9 mouse cellular contexts compared by ENCODE assay signal in the genomic region with DNA sequence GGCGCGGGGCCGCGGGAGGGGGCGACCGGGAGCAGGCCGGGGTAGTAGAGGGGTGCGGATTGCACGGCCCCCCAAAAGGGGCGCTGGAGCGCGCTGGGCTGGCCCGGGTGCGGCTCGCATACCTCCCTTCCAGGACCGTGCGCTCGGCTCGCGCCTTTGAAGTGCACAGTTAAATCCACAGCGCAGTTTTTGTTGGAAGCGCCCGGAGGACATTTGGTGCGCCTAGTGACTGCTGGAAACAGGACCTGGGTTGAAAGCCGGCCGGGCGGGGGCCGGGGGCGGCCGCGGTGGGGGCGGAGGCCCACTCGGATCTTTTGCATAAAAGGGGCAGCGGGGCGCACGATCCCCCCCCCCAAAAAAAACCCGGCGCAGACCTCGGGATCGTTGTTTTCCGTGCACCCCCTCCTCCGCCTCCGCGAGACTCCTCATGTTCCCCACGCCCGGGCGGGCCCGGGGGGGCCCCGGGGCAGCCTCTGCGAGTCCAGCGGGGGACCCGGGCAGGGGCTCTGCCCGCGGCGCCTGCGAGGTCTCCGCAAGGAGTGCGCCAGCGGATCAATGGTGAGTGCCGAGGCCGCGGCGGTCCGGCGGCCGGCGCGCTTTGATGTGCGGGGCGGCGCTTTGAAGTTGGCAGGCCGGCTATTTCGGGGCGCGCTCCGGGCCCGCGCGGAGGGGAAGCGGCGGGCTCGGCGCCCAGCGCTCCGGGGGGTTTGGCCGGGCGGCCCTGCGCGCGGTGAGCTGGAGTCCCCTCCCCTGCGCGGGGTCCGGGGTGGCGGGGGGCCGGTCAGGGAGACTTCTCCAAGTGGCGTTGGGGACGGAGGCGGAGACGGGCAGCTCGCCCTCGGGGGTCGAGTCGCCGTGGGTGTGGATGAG. TPM values are rescaled to one million over a fixed set of nuclear protein-coding genes. Genes with fewer than 3 reads are reported as not detected.
A peak's percentile ranks its signal among the peaks of the same experiment; 100 is the strongest.
DNase-seq lines count a peak whose midpoint lies in the region; ATAC-seq and TF ChIP-seq lines count a peak whose summit lies in the region.
"Had no signal": no experiment of that assay in that cellular context is flagged by ENCODE, and none has a peak within 500 bp of the region (broad histone marks: within the 10 kb centered on the region; RNA-seq: fewer than 3 reads in every experiment).

No protein-coding gene starts in this region.

- H3K4me3 ChIP-seq in intestine, postnatal 0 days (ENCODE audit: low read depth, low read length), result peak overlapping the region; percentile 83

- H3K9ac ChIP-seq in intestine, postnatal 0 days (ENCODE audit: low read depth, low read length), result peak overlapping the region; percentile 83

- intact Hi-C loops in left cerebral cortex, postnatal 4 days (cut with DNase I), result loop anchor here (2.0 to 5.0 kb wide), 2 partner anchors 256 to 472 kb away; no protein-coding TSS in a partner anchor

- H3K27ac ChIP-seq in intestine, postnatal 0 days (ENCODE audit: low read depth, low read length), result peak overlapping the region; percentile 98
- H3K27ac ChIP-seq: macrophage had no signal

- peak; percentile 36 for TF ChIP-seq CTCF in intestine, postnatal 0 days (IDR thresholded peaks at IDR 0.05; ENCODE audit: low read depth)

- no peaks in the 10 kb centered on the region for H3K9me3 ChIP-seq in intestine, postnatal 0 days (ENCODE audit: control insufficient read depth)

- ATAC-seq in intestine, postnatal 0 days, result peak; percentile 86

- H3K4me1 ChIP-seq in intestine, postnatal 0 days (replicated peaks; ENCODE audit: control insufficient read depth, insufficient read depth, low read length), result peaks cover 5% of the 10 kb centered on the region

- H3K4me2 ChIP-seq in intestine, postnatal 0 days (replicated peaks; ENCODE audit: low read depth), result peak overlapping the region; percentile 91

- H3K27me3 ChIP-seq in intestine, postnatal 0 days (replicated peaks; ENCODE audit: control insufficient read depth, insufficient read depth, low read length), result no peaks in the 10 kb centered on the region

- peak; percentile 88 to 89 for DNase-seq in adrenal gland, postnatal 36 days
- DNase-seq in embryo, embryonic 9.5 days (ENCODE audit: extremely low spot score), result peak; percentile 88
- peak; percentile 99 for DNase-seq in heart, adult 11 months
- DNase-seq in left cerebral cortex, postnatal 4 days, result peak; percentile 86
- DNase-seq in mesoderm, embryonic 11.5 days (ENCODE audit: low read depth, low spot score), result peak; percentile 93
- DNase-seq in right cerebral cortex, postnatal 36 days (ENCODE audit: low spot score in 2 of 2), result peak; percentile 80
- DNase-seq in yolk sac, embryonic 10.5 days (ENCODE audit: low spot score), result peak; percentile 87

- under 1% methylated on average over 83 of the region's 104 CpGs for WGBS in intestine, postnatal 0 days

- H3K36me3 ChIP-seq in intestine, postnatal 0 days (ENCODE audit: control insufficient read depth, insufficient read depth), result peaks cover 4% of the 10 kb centered on the region; the same call in 1 of the 2 replicates

RNA-seq across cellular contexts. Expression of gene Axin2, which starts 0.7 kb away (rescaled TPM):
- 10 to 100 TPM; 34.0 to 38.0 TPM for total RNA-seq in adrenal gland, postnatal 36 days (2021)
- polyA plus RNA-seq in intestine, postnatal 0 days (2015; fragmentation: Nextera tagmentation; extraction: Ambion mirVana), result 3.1 and 3.8 TPM in 2 replicates
- total RNA-seq in left cerebral cortex, postnatal 4 days (2021), result 10 to 100 TPM; 31.1 to 35.9 TPM
- polyA plus RNA-seq: macrophage had no signal

Comparison
In these comparisons a context has a peak if more than half of its experiments do, and no peak if none do; other contexts are left out.
1. Peak in every context shown above with its lines: DNase-seq, ATAC-seq, H3K4me3 ChIP-seq and H3K27ac ChIP-seq.